Mouse (Mus musculus) embryonic fibroblast, embryonic 13.5 days (primary cell): ENCODE results near the gene Rpp25l.

ENCODE experiments used
- CTCF ChIP-seq: IDR thresholded peaks from 2 replicates; pipeline ENCODE4 v1.5.1; 2011; ENCODE audit warnings: mild to moderate bottlenecking, control low read depth, low read length, moderate library complexity, borderline replicate concordance; ENCODE audit not compliant: insufficient read depth
- POLR2A ChIP-seq: IDR thresholded peaks from 2 replicates; pipeline ENCODE4 v1.6.1; 2011; ENCODE audit warnings: low read depth, mild to moderate bottlenecking, control low read depth, low read length, moderate library complexity

GRCm38 (mm10) chr4:41745021-41745420, 31.7 kb upstream of the Rpp25l start:
- no peak for TF ChIP-seq POLR2A
- no peak for TF ChIP-seq CTCF
